Mouse (Mus musculus) liver, embryonic 13.5 days (tissue): ENCODE data around the gene Sectm1b. TPM values are rescaled to one million over a fixed set of nuclear protein-coding genes. Genes with fewer than 3 reads are reported as not detected.
A peak's percentile ranks its signal among the peaks of the same experiment; 100 is the strongest.
"Not testable (repeated sequence)": the region's sequence is repeated elsewhere in the genome, so short reads cannot be mapped to it uniquely, and the experiment has no call there.

Experiments
- ATAC-seq: fragments of 200-750 bp; cut with Nextera tagmentation; 2 replicates; pipeline ENCODE4 v1.8.0; 2017; ENCODE audit warnings: low read depth, mild to moderate bottlenecking, moderate number of reproducible peaks, moderate library complexity
- DNase-seq: peaks from one replicate; pipeline ENCODE4 v3.0.0; 2022
- H3K27ac ChIP-seq: fragments of 300-500 bp; sonication (generic); 2 replicates; pipeline ENCODE4 v1.5.1; 2015; ENCODE audit warnings: moderate library complexity, mild to moderate bottlenecking, inconsistent platforms
- H3K27me3 ChIP-seq: fragments of 300-500 bp; sonication (generic); 2 replicates; pipeline ENCODE4 v1.6.1; 2015; ENCODE audit warnings: mild to moderate bottlenecking, inconsistent platforms
- H3K36me3 ChIP-seq: fragments of 300-500 bp; sonication (generic); 2 replicates; pipeline ENCODE4 v1.6.1; 2015; ENCODE audit warnings: mild to moderate bottlenecking, inconsistent platforms
- H3K4me1 ChIP-seq: fragments of 300-500 bp; sonication (generic); replicated peaks from 2 replicates; pipeline ENCODE4 v1.6.1; 2015; ENCODE audit warnings: inconsistent platforms
- H3K4me2 ChIP-seq: fragments of 300-500 bp; sonication (generic); 2 replicates; pipeline ENCODE4 v1.6.1; 2015; ENCODE audit warnings: inconsistent platforms, mild to moderate bottlenecking, moderate library complexity
- H3K4me3 ChIP-seq: fragments of 300-500 bp; sonication (generic); replicated peaks from 2 replicates; pipeline ENCODE4 v1.5.1; 2015; ENCODE audit warnings: mild to moderate bottlenecking, inconsistent platforms
- H3K9ac ChIP-seq: fragments of 300-500 bp; sonication (generic); 2 replicates; pipeline ENCODE4 v1.6.1; 2015; ENCODE audit warnings: mild to moderate bottlenecking, inconsistent platforms
- H3K9me3 ChIP-seq: fragments of 300-500 bp; sonication (generic); replicated peaks from 2 replicates; pipeline ENCODE4 v1.6.1; 2016; ENCODE audit warnings: inconsistent platforms
- WGBS: fragments of 180-500 bp; shearing (Covaris S2); methylation state at CpG from one replicate; pipeline ENCODE4 v1.1.7; 2015; ENCODE audit not compliant: insufficient replicate concordance; 5-methylcytosine and 5-hydroxymethylcytosine counted together
- polyA plus RNA-seq: library from polyadenylated mRNA; unstranded; fragments of >200 nt; fragmentation: Nextera tagmentation; extraction: Ambion mirVana; gene quantifications from 2 replicates; pipeline ENCODE4 v1.2.1, GENCODE M21; 2015

Gene Sectm1b
- polyA plus RNA-seq, 1 experiment from 2014 or later: 0.33 TPM

DNA sequence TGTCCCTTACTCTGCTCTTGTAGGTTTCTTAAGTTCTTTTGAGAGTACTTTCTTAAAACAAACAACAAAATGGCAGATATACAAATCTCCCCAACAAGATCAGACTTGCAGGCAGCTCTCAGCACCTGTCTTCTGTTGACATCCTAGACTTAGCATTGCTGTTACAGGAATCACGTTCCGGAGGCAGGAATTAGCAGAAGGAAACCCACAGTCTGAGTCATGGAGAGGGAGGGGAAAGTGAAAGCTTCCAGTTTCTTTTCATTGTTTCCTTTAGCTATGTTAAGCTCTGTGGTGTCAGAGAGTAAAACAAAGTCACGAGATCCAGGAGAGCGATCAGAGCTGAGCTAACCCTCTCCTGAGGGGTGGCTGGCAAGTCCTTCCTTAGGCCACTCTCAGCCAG is 27.6 kb upstream of the Sectm1b start:
- Histone ChIP-seq H3K9me3 (no peaks in the 10 kb centered on the region), H3K4me3 (no peak overlapping the region), H3K9ac (no peak overlapping the region), H3K27me3 (no peaks in the 10 kb centered on the region), H3K4me2 (no peak overlapping the region), H3K36me3 (no peaks in the 10 kb centered on the region), H3K4me1 (no peaks in the 10 kb centered on the region), H3K27ac (no peak overlapping the region)
- 59% methylated on average over 4 of the region's 4 CpGs for WGBS
- no peak for DNase-seq
- ATAC-seq: no peak

DNA sequence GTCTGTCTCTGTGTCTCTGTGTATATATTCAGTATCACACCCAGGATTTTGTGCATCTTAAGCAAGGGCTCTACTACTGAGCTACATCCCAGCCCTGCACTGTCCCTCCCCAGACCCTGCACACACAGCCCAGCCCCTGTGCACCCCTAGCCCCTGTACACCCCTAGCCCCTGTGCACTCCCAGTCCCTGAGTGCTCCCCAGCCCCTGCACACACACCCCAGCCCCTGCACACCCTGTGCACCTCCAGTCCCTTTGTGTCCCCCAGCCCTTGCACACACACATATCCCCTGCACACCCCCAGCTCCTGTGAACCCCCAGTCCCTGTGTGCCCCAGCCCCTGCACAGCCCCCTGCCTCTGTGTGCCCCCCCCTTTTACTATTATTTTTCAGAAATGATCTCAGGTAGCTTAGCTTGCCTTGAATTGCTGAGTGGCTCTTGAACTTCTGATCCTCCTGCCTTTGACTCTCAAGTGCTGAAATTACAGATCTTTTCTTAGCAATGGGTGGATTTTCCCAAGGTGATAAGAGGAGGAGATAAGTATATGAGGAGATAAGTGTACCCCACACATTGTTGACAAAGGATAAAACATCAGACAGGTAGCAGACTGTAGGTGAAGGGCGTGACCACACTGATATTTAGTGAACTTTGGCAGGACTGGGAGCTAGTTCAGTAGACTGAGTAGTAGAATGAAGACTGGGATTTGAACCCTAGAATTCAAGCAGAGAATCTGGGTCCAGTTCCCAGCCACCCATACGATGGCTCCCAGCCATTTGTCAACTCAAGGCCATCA is 26.6 kb upstream of the Sectm1b start:
- Histone ChIP-seq H3K4me1 (no peaks in the 10 kb centered on the region), H3K4me2 (no peak overlapping the region), H3K9me3 (no peaks in the 10 kb centered on the region), H3K36me3 (no peaks in the 10 kb centered on the region), H3K9ac (no peak overlapping the region), H3K4me3 (no peak overlapping the region), H3K27ac (no peak overlapping the region), H3K27me3 (no peaks in the 10 kb centered on the region)
- 64% methylated on average over 2 of the region's 2 CpGs for WGBS
- ATAC-seq (no peak), DNase-seq (no peak)

GRCm38 (mm10) chr11:121088997-121089396 is 25.6 kb upstream of the Sectm1b start:
- WGBS: 60% methylated on average over 6 of the region's 6 CpGs
- Histone ChIP-seq H3K4me2 (no peak overlapping the region), H3K9me3 (no peaks in the 10 kb centered on the region), H3K27me3 (no peaks in the 10 kb centered on the region), H3K4me3 (no peak overlapping the region), H3K27ac (no peak overlapping the region), H3K4me1 (no peaks in the 10 kb centered on the region), H3K36me3 (no peaks in the 10 kb centered on the region), H3K9ac (no peak overlapping the region)
- ATAC-seq: no peak
- DNase-seq: no peak

DNA sequence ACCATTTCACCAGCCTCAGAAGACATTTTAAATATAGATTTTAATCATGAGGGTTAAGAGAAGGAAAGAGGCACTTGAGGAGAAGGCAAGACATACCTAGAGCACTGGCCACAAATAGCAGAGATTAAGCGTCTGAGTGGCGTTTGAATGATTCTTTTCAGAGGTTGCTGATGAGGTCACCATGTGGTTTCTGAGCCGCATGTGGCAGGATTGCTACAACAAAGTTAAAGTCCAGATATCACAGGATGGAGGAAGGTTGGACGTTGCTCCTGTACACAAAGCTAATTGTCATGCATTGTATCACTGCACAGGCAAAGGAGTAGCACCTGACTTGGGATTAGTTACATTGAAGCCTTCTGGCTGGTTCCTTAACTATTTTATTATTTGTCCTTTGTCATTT is 22.9 kb upstream of the Sectm1b start:
- ATAC-seq (0 out of 2 replicates have a peak, but pooled peaks have one; percentile 40), DNase-seq (no peak)
- Histone ChIP-seq H3K9ac (no peak overlapping the region; the same call in 1 of the 2 replicates), H3K27me3 (no peaks in the 10 kb centered on the region), H3K4me2 (peak overlapping the region; percentile 19; the same call in 1 of the 2 replicates), H3K9me3 (no peaks in the 10 kb centered on the region), H3K4me1 (peaks cover 13% of the 10 kb centered on the region), H3K36me3 (no peaks in the 10 kb centered on the region), H3K27ac (peak overlapping the region; percentile 14; the same call in 1 of the 2 replicates), H3K4me3 (no peak overlapping the region)
- 23% methylated on average over 4 of the region's 4 CpGs for WGBS

DNA sequence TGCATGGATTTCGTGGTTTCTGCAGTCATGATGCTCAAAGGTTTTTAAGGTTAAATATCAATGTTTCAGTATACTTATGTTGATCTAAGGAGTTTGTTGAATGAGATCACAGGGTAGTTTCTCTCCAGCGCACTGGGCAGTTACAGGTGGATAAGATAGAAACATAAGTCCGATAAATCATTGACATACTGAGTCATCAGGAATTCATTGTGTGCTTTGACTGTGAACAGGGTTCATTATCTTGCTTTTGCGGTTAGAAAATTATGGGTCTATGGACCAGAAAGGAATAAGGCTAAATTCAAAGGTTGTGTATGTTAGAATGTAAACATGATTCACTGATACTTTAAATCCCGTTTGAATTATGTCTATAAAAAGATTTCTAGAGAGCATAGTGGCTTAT is 21.8 kb upstream of the Sectm1b start:
- no peaks in the 10 kb centered on the region for H3K9me3 ChIP-seq
- H3K27ac ChIP-seq: no peak overlapping the region
- peak overlapping the region; percentile 8; the same call in 1 of the 2 replicates for H3K9ac ChIP-seq
- ATAC-seq (no peak), DNase-seq (no peak)
- 49% methylated on average over 5 of the region's 5 CpGs for WGBS
- no peaks in the 10 kb centered on the region for H3K36me3 ChIP-seq
- H3K4me1 ChIP-seq: peaks cover 13% of the 10 kb centered on the region
- peak overlapping the region; percentile 19; the same call in 1 of the 2 replicates for H3K4me2 ChIP-seq
- no peak overlapping the region for H3K4me3 ChIP-seq
- H3K27me3 ChIP-seq: no peaks in the 10 kb centered on the region

- H3K9ac ChIP-seq: no peak overlapping the region
- no peaks in the 10 kb centered on the region for H3K36me3 ChIP-seq
- no peak overlapping the region for H3K4me2 ChIP-seq
- WGBS: 32% methylated on average over 6 of the region's 6 CpGs
- H3K27me3 ChIP-seq: no peaks in the 10 kb centered on the region
- peaks cover 13% of the 10 kb centered on the region for H3K4me1 ChIP-seq
- DNase-seq (no peak), ATAC-seq (no peak)
- H3K4me3 ChIP-seq: no peak overlapping the region
- H3K27ac ChIP-seq: no peak overlapping the region
- H3K9me3 ChIP-seq: no peaks in the 10 kb centered on the region
Observed at GRCm38 (mm10) chr11:121082857-121083500, 19.6 kb upstream of the Sectm1b start.

DNA sequence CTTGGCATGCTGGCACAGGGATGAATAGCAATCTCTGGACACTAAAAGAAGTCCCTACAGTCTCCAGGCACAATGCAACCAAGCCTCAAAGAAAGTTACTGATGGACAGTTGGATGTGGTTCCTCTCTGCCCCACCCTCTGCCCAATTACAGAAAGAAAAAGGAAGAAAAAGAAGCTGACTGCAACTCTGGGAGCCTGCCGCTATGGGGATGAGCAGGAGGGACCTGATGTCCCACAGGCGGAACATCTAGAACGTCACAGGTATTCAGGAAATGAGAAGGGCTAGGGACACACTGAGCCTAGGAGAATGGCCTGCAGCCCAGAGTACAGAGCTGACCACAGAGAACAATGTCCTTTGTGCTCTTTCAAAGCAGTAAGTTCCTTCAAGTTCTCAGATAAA is 18.9 kb upstream of the Sectm1b start:
- H3K36me3 ChIP-seq: no peaks in the 10 kb centered on the region
- H3K4me1 ChIP-seq: peaks cover 13% of the 10 kb centered on the region
- H3K27ac ChIP-seq: no peak overlapping the region
- 47% methylated on average over 3 of the region's 3 CpGs for WGBS
- H3K9ac ChIP-seq: no peak overlapping the region
- no peak for DNase-seq
- ATAC-seq: no peak
- H3K4me2 ChIP-seq: no peak overlapping the region
- no peak overlapping the region for H3K4me3 ChIP-seq
- no peaks in the 10 kb centered on the region for H3K9me3 ChIP-seq
- H3K27me3 ChIP-seq: no peaks in the 10 kb centered on the region

DNA sequence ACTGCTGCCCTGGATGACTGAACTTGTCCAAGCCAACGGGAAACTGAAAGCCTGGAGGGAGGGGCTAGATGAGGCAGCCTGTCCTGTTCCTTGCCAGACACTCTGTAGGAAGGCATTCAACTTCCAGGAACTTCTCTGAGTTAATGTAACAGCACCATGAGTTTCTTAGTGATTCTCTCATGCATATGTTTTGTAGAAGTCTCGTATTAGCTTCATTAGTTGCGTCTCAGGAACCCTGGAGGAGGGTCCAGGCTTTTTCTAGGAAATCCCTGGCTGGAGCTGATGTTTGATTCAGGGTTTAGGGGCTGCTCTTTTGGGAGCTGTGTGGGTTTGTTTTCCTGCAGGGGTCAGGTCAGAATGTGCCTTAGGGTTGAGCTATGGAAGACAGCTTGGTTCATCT is 17.8 kb upstream of the Sectm1b start, which contains the start of gene Sectm1a:
Sectm1a (minus strand) TSS at position 101 of the 400 bp plus-strand sequence.
- Histone ChIP-seq H3K4me2 (no peak within 1 kb of the TSS), H3K36me3 (no peaks in the 10 kb centered on the region), H3K4me3 (no peak within 1 kb of the TSS), H3K9me3 (no peaks in the 10 kb centered on the region), H3K27me3 (no peaks in the 10 kb centered on the region), H3K9ac (no peak within 1 kb of the TSS), H3K4me1 (peaks cover 13% of the 10 kb centered on the region), H3K27ac (no peak within 1 kb of the TSS)
- WGBS: 54% methylated on average over 3 of the region's 3 CpGs
- DNase-seq (no peak), ATAC-seq (no peak)

GRCm38 (mm10) chr11:121080330-121080729 is 17.0 kb upstream of the Sectm1b start:
- H3K27ac ChIP-seq: no peak overlapping the region
- DNase-seq (no peak), ATAC-seq (no peak)
- H3K36me3 ChIP-seq: no peaks in the 10 kb centered on the region
- 81% methylated on average over 8 of the region's 8 CpGs for WGBS
- no peak overlapping the region for H3K9ac ChIP-seq
- 0 out of 2 replicates have a peak, but pooled peaks cover under 1% of the 10 kb centered on the region for H3K27me3 ChIP-seq
- no peak overlapping the region for H3K4me3 ChIP-seq
- no peaks in the 10 kb centered on the region for H3K9me3 ChIP-seq
- H3K4me2 ChIP-seq: no peak overlapping the region
- peaks cover 13% of the 10 kb centered on the region for H3K4me1 ChIP-seq

DNA sequence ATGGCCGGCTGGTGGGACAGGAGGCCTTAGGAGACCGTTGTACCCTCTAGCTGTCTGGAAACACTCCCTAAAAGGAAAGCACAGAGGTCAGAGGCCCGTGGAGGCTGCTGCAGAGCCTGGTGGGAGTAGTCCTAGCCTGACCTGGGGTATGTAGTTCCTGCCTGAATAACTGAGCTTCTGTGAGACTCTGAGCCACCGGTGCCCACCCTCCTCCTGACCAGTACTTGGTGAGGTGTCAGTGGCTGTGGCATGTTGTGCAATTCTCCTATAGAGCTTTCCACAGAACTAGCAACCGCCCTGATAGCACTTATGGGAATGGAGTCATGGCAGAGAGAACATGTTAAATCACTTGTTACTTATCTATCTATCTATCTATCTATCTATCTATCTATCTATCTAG is 12.3 kb upstream of the Sectm1b start:
- no peak for ATAC-seq
- H3K27ac ChIP-seq: no peak overlapping the region
- DNase-seq: no peak
- 0 out of 2 replicates have a peak, but pooled peaks cover 3% of the 10 kb centered on the region for H3K27me3 ChIP-seq
- no peak overlapping the region for H3K9ac ChIP-seq
- no peaks in the 10 kb centered on the region for H3K4me1 ChIP-seq
- WGBS: 59% methylated on average over 5 of the region's 5 CpGs
- H3K36me3 ChIP-seq: no peaks in the 10 kb centered on the region
- no peak overlapping the region for H3K4me2 ChIP-seq
- no peak overlapping the region for H3K4me3 ChIP-seq
- H3K9me3 ChIP-seq: no peaks in the 10 kb centered on the region

GRCm38 (mm10) chr11:121069662-121070061 is 6.3 kb upstream of the Sectm1b start:
- 79% methylated on average over 12 of the region's 16 CpGs for WGBS
- not testable (repeated sequence) for H3K4me3 ChIP-seq, H3K9ac ChIP-seq, DNase-seq, H3K9me3 ChIP-seq, ATAC-seq, H3K4me1 ChIP-seq, H3K4me2 ChIP-seq, H3K36me3 ChIP-seq, H3K27me3 ChIP-seq, H3K27ac ChIP-seq
